Mouse (Mus musculus): ENCODE results near the gene Aldh1a3.

DNA sequence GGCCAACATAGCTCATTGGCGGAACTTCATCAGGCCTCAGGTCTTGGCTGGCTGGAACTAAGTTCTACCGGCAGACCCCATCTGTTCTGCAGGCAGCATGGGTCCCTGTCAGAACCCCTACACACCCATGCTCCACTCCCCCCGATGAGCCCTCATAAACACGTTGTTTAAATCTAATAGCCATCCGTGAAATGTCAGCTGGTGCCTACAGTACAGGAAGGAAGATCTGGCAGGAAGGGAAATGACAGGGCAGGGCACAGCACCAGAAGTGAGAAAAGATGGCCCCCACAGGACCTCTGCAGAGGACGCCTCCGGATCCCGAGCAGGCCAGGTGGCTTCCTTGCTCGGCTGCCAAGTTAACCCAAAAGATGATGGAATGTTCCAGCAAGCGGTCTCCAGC lies 23.2 kb downstream of the Aldh1a3 start:
- TF ChIP-seq POLR2A (IDR thresholded peaks at IDR 0.05; ENCODE audit: insufficient read length, low read depth): no peak
- no peak for TF ChIP-seq POLR2AphosphoS2 (IDR thresholded peaks at IDR 0.05; ENCODE audit: insufficient read length, low read depth)

All from myocyte (in vitro differentiated cells).